Mouse (Mus musculus): ENCODE measurements around the gene Sel1l. TPM values are rescaled to one million over a fixed set of nuclear protein-coding genes. Genes with fewer than 3 reads are reported as not detected.
A peak's percentile ranks its signal among the peaks of the same experiment; 100 is the strongest.
"Not testable (repeated sequence)": the region's sequence is repeated elsewhere in the genome, so short reads cannot be mapped to it uniquely, and the experiment has no call there.

The Sel1l gene
- polyA plus RNA-seq, 1 experiment from 2014 or later, result 111 TPM

- Histone ChIP-seq H3K36me3 (no peaks in the 10 kb centered on the region), H3K27ac (replicated peaks) (no peak overlapping the region), H3K9ac (no peak overlapping the region), H3K9me3 (no peaks in the 10 kb centered on the region), H3K27me3 (no peaks in the 10 kb centered on the region), H3K4me1 (replicated peaks) (no peaks in the 10 kb centered on the region), H3K4me3 (no peak overlapping the region), H3K4me2 (no peak overlapping the region)
- whole genome bisulfite sequencing, result 74% methylated on average over 4 of the region's 4 CpGs
- ATAC-seq (ENCODE audit: low read depth), result no peak
Measured at GRCm38 (mm10) chr12:91791822-91792221, 57.1 kb downstream of the Sel1l start.

- no peak; the same call in 1 of the 2 replicates for ATAC-seq (ENCODE audit: low read depth)
- Histone ChIP-seq H3K4me3 (no peak overlapping the region), H3K4me2 (no peak overlapping the region), H3K27me3 (no peaks in the 10 kb centered on the region), H3K27ac (replicated peaks) (no peak overlapping the region), H3K9ac (no peak overlapping the region), H3K36me3 (no peaks in the 10 kb centered on the region), H3K4me1 (replicated peaks) (no peaks in the 10 kb centered on the region), H3K9me3 (no peaks in the 10 kb centered on the region)
- 52% methylated on average over 6 of the region's 6 CpGs for WGBS
Measured at GRCm38 (mm10) chr12:91789801-91790200, 59.2 kb downstream of the Sel1l start.

GRCm38 (mm10) chr12:91788446-91788845 is 60.5 kb downstream of the Sel1l start:
- H3K4me2 ChIP-seq; H3K9ac ChIP-seq; H3K9me3 ChIP-seq; H3K27ac ChIP-seq (replicated peaks); H3K36me3 ChIP-seq; H3K4me1 ChIP-seq (replicated peaks); ATAC-seq (ENCODE audit: low read depth); H3K27me3 ChIP-seq; H3K4me3 ChIP-seq: not testable (repeated sequence)
- 75% methylated on average over 3 of the region's 3 CpGs for WGBS

GRCm38 (mm10) chr12:91787959-91788437 is 61.0 kb downstream of the Sel1l start, which contains the start of gene Ston2:
Gene Ston2, minus strand, starts transcription at chr12:91788387.
- Histone ChIP-seq H3K27me3 (no peaks in the 10 kb centered on the region), H3K36me3 (no peaks in the 10 kb centered on the region), H3K4me2 (no peak within 1 kb of the TSS), H3K27ac (replicated peaks) (no peak within 1 kb of the TSS), H3K4me1 (replicated peaks) (no peaks in the 10 kb centered on the region), H3K4me3 (no peak within 1 kb of the TSS), H3K9me3 (no peaks in the 10 kb centered on the region), H3K9ac (no peak within 1 kb of the TSS)
- no peak for ATAC-seq (ENCODE audit: low read depth)
- WGBS, result 72% methylated on average over 9 of the region's 9 CpGs

GRCm38 (mm10) chr12:91786355-91786754 is 62.6 kb downstream of the Sel1l start:
- no peak overlapping the region for H3K27ac ChIP-seq (replicated peaks)
- 58% methylated on average over 10 of the region's 10 CpGs for WGBS
- no peak overlapping the region for H3K4me3 ChIP-seq
- H3K27me3 ChIP-seq, result no peaks in the 10 kb centered on the region
- no peak overlapping the region for H3K4me2 ChIP-seq
- no peaks in the 10 kb centered on the region for H3K9me3 ChIP-seq
- no peak overlapping the region for H3K9ac ChIP-seq
- no peaks in the 10 kb centered on the region for H3K4me1 ChIP-seq (replicated peaks)
- H3K36me3 ChIP-seq, result no peaks in the 10 kb centered on the region
- no peak for ATAC-seq (ENCODE audit: low read depth)

GRCm38 (mm10) chr12:91781432-91781831 is 67.5 kb downstream of the Sel1l start:
- no peaks in the 10 kb centered on the region for H3K36me3 ChIP-seq
- no peak overlapping the region for H3K4me2 ChIP-seq
- WGBS, result 89% methylated on average over 5 of the region's 5 CpGs
- H3K4me1 ChIP-seq (replicated peaks), result peaks cover 18% of the 10 kb centered on the region
- no peak overlapping the region for H3K4me3 ChIP-seq
- no peak overlapping the region for H3K27ac ChIP-seq (replicated peaks)
- H3K27me3 ChIP-seq, result no peaks in the 10 kb centered on the region; the same call in 1 of the 2 replicates
- H3K9ac ChIP-seq, result no peak overlapping the region
- H3K9me3 ChIP-seq, result no peaks in the 10 kb centered on the region
- ATAC-seq (ENCODE audit: low read depth), result no peak

- H3K9me3 ChIP-seq, result no peaks in the 10 kb centered on the region
- ATAC-seq (ENCODE audit: low read depth), result no peak
- no peaks in the 10 kb centered on the region for H3K36me3 ChIP-seq
- H3K27me3 ChIP-seq, result no peaks in the 10 kb centered on the region; the same call in 1 of the 2 replicates
- H3K4me1 ChIP-seq (replicated peaks), result peaks cover 18% of the 10 kb centered on the region
- no peak overlapping the region for H3K9ac ChIP-seq
- H3K27ac ChIP-seq (replicated peaks), result no peak overlapping the region
- no peak overlapping the region for H3K4me2 ChIP-seq
- H3K4me3 ChIP-seq, result no peak overlapping the region
- WGBS, result 79% methylated on average over 3 of the region's 3 CpGs
Measured at GRCm38 (mm10) chr12:91780531-91780930, 68.4 kb downstream of the Sel1l start.

- H3K4me3 ChIP-seq, result peak overlapping the region; percentile 73
- 1% methylated on average over 35 of the region's 35 CpGs for WGBS
- peak overlapping the region; percentile 59; the same call in 1 of the 2 replicates for H3K27ac ChIP-seq (replicated peaks)
- peaks cover 20% of the 10 kb centered on the region for H3K4me1 ChIP-seq (replicated peaks)
- H3K9me3 ChIP-seq, result no peaks in the 10 kb centered on the region
- H3K36me3 ChIP-seq, result no peaks in the 10 kb centered on the region
- peak overlapping the region; percentile 98 for H3K4me2 ChIP-seq
- peak; percentile 95 for ATAC-seq (ENCODE audit: low read depth)
- H3K27me3 ChIP-seq, result no peaks in the 10 kb centered on the region; the same call in 1 of the 2 replicates
- H3K9ac ChIP-seq, result peak overlapping the region; percentile 68
Measured at GRCm38 (mm10) chr12:91779004-91779365, 70.0 kb downstream of the Sel1l start.

- H3K27ac ChIP-seq (replicated peaks), result peak overlapping the region; percentile 59; the same call in 1 of the 2 replicates
- peak; percentile 90 for ATAC-seq (ENCODE audit: low read depth)
- H3K36me3 ChIP-seq, result no peaks in the 10 kb centered on the region
- H3K4me2 ChIP-seq, result peak overlapping the region; percentile 98
- no peaks in the 10 kb centered on the region; the same call in 1 of the 2 replicates for H3K27me3 ChIP-seq
- H3K4me3 ChIP-seq, result peak overlapping the region; percentile 73
- peak overlapping the region; percentile 68 for H3K9ac ChIP-seq
- WGBS, result 1% methylated on average over 51 of the region's 51 CpGs
- no peaks in the 10 kb centered on the region for H3K9me3 ChIP-seq
- H3K4me1 ChIP-seq (replicated peaks), result peaks cover 20% of the 10 kb centered on the region
Measured at GRCm38 (mm10) chr12:91778211-91779003, 70.5 kb downstream of the Sel1l start.

GRCm38 (mm10) chr12:91776342-91776741 is 72.6 kb downstream of the Sel1l start:
- no peak for ATAC-seq (ENCODE audit: low read depth)
- no peak overlapping the region for H3K4me3 ChIP-seq
- H3K27ac ChIP-seq (replicated peaks), result no peak overlapping the region
- H3K36me3 ChIP-seq, result no peaks in the 10 kb centered on the region
- H3K4me1 ChIP-seq (replicated peaks), result peaks cover 20% of the 10 kb centered on the region
- no peaks in the 10 kb centered on the region; the same call in 1 of the 2 replicates for H3K27me3 ChIP-seq
- H3K4me2 ChIP-seq, result peak overlapping the region; percentile 98; the same call in 1 of the 2 replicates
- WGBS, result 85% methylated on average over 5 of the region's 5 CpGs
- H3K9ac ChIP-seq, result no peak overlapping the region
- H3K9me3 ChIP-seq, result no peaks in the 10 kb centered on the region

- H3K4me3 ChIP-seq, result no peak overlapping the region
- no peak overlapping the region for H3K27ac ChIP-seq (replicated peaks)
- H3K9ac ChIP-seq, result no peak overlapping the region
- no peak for ATAC-seq (ENCODE audit: low read depth)
- 69% methylated on average over 8 of the region's 8 CpGs for WGBS
- no peaks in the 10 kb centered on the region for H3K9me3 ChIP-seq
- H3K4me2 ChIP-seq, result no peak overlapping the region
- H3K36me3 ChIP-seq, result no peaks in the 10 kb centered on the region
- no peaks in the 10 kb centered on the region; the same call in 1 of the 2 replicates for H3K27me3 ChIP-seq
- peaks cover 20% of the 10 kb centered on the region for H3K4me1 ChIP-seq (replicated peaks)
Measured at GRCm38 (mm10) chr12:91774811-91775284, 74.1 kb downstream of the Sel1l start.

- H3K27ac ChIP-seq (replicated peaks), result no peak overlapping the region
- no peaks in the 10 kb centered on the region for H3K9me3 ChIP-seq
- H3K27me3 ChIP-seq, result no peaks in the 10 kb centered on the region
- no peak for ATAC-seq (ENCODE audit: low read depth)
- peaks cover 30% of the 10 kb centered on the region for H3K4me1 ChIP-seq (replicated peaks)
- no peaks in the 10 kb centered on the region for H3K36me3 ChIP-seq
- no peak overlapping the region for H3K9ac ChIP-seq
- no peak overlapping the region for H3K4me2 ChIP-seq
- 78% methylated on average over 2 of the region's 2 CpGs for WGBS
- H3K4me3 ChIP-seq, result no peak overlapping the region
Measured at GRCm38 (mm10) chr12:91768871-91769270, 80.1 kb downstream of the Sel1l start.

Measured in neural tube, embryonic 13.5 days (tissue).